Mouse (Mus musculus): ENCODE data around the gene Zfyve28.

- TF ChIP-seq NELFE (IDR thresholded peaks at IDR 0.05; ENCODE audit: low read depth, low read length) (no peak), MYB (IDR thresholded peaks at IDR 0.05; ENCODE audit: low read depth, low read length) (no peak), POLR2AphosphoS2 (IDR thresholded peaks at IDR 0.05; ENCODE audit: low read length) (no peak), MAFK (IDR thresholded peaks at IDR 0.05; ENCODE audit: borderline replicate concordance, low read depth, low read length) (no peak), JUND (IDR thresholded peaks at IDR 0.05; ENCODE audit: low read depth, low read length) (no peak), SMC3 (IDR thresholded peaks at IDR 0.05; ENCODE audit: low read depth, low read length) (no peak), CTCF (IDR thresholded peaks at IDR 0.05 in 2 of 3, conservative IDR thresholded peaks at IDR 0.05 in 1 of 3; ENCODE audit: control insufficient read depth in 1 of 3, insufficient read depth in 1 of 3, low read depth in 2 of 3, low read length in 3 of 3, poor library complexity in 1 of 3, severe bottlenecking in 1 of 3) (no peak), MXI1 (IDR thresholded peaks at IDR 0.05; ENCODE audit: low read depth, low read length) (no peak), POLR2A (IDR thresholded peaks at IDR 0.05; ENCODE audit: control insufficient read depth in 1 of 2, insufficient read depth in 1 of 2, low read depth in 1 of 2, low read length in 2 of 2, poor library complexity in 1 of 2) (no peak), HCFC1 (IDR thresholded peaks at IDR 0.05; ENCODE audit: low read depth, low read length) (no peak), TAL1 (IDR thresholded peaks at IDR 0.05; ENCODE audit: low read length) (no peak)
Observed at GRCm38 (mm10) chr5:34276191-34276590, 12.1 kb downstream of the Zfyve28 start.

Data from MEL (cell line).